Mouse (Mus musculus): ENCODE data around the gene Vmn1r46.
"Not testable (repeated sequence)": the region's sequence is repeated elsewhere in the genome, so short reads cannot be mapped to it uniquely, and the experiment has no call there.

Vmn1r46 gene

DNA sequence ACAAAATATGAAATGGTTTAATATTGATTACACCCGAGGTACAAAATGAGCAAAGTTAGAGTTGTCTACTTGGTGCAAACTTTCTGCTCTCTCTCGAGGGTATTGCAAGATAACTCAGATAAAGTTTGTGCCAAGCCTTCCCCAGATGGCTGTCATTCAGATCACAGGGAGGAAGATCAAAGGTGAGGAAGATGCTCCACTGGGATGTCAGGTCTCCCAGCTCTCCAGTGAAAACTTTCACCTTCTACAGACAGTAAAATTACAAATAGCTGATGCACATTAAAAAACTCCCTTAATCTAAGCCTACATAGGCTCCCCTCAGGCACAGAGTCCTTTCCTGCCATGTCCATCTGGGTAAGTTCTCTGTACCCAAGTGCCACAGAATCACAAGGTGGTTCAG, at the start of gene Vmn1r46:
Gene Vmn1r46 (plus strand): TSS at position 301 of the 400 bp plus-strand sequence.
- in situ Hi-C loops (cut with MboI; ENCODE audit: low pct_unique_long_range_greater_than_20kb in 1 of 2, low sequenced_read_pairs in 2 of 2, unreplicated experiment in 1 of 2): no loop called here

DNA sequence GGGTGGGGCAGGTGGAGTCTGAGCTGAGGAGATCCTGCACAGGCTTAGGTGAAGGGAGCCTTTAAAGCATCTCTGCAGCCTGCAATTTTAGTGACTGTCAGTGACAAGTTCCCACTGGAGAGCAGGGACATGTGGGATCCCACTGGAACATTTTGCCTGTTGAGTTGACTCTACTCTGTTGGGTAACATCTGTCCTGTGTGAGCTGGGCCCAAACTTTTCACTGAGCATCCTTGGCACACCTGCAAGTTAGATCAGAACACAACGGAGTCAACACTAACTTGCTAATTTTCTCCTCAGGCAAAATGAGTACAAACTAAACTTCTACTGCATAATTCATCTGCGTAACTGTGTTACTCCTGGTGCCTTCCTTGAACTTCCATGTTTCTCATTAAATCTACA, 28.6 kb upstream of the Vmn1r46 start, which contains the start of gene Vmn1r45:
Gene Vmn1r45 (minus strand): TSS at position 101 of the 400 bp plus-strand sequence.
- in situ Hi-C loops (cut with MboI; ENCODE audit: low pct_unique_long_range_greater_than_20kb in 1 of 2, low sequenced_read_pairs in 2 of 2, unreplicated experiment in 1 of 2): not testable (repeated sequence)

DNA sequence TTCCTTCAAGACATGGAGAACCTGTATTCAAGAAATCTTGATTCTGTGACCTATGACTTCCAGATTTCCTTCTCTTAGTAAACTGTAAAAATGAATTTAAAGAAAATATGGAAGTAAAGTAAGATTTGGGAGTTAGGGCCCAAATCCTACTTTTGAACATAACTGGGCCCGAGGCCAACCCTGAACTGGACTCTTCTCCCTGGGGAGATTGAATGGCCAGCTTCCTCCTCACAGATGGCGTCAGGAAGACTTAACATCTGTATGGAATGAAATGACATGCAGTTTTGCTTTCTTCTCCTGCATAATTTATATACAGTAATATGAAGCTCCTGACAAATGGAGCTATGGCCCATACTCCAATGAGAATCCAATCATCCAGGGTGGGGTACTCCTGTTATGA, 28.2 kb upstream of the Vmn1r46 start:
- in situ Hi-C loops (cut with MboI; ENCODE audit: low pct_unique_long_range_greater_than_20kb in 1 of 2, low sequenced_read_pairs in 2 of 2, unreplicated experiment in 1 of 2): no loop called here

DNA sequence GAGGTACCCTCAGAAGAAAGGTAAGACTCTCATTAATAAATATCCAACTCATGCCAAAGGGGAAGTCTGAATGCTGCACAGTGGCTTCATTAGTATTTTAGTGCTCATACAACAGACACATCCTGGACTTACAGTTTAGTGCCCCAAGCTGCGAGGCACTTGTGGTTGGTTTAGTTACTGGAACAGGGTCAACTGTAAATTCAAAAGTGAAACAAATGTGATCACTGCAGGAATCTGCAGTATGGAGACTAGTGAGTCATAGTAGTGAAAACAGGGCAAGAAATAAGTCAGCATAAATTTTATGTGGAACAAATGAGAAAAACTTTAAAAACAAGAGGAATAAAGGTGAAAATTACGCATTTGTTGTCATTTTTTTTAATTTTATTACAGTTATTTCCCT, 15.6 kb upstream of the Vmn1r46 start:
- in situ Hi-C loops (cut with MboI; ENCODE audit: low pct_unique_long_range_greater_than_20kb in 1 of 2, low sequenced_read_pairs in 2 of 2, unreplicated experiment in 1 of 2): no loop called here

DNA sequence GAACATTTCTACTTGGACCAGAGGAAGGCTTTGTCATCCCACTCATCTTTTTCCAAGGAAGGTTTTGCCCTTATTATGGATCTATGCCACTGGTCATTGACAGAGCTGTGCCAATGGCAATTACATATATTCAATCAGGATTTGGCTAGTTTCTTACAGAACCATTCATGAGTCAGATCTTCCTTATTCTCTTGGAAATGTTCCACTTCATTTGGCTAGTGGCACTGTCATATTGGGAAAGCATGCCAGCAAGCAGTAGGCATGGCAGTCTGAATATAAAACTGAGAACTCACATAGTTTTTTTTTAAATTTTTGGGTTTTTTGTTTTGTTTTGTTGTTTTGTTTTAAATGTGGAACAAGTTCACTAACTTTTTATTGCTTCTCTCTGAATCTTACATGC, 2.8 kb upstream of the Vmn1r46 start:
- in situ Hi-C loops (cut with MboI; ENCODE audit: low pct_unique_long_range_greater_than_20kb in 1 of 2, low sequenced_read_pairs in 2 of 2, unreplicated experiment in 1 of 2): no loop called here

DNA sequence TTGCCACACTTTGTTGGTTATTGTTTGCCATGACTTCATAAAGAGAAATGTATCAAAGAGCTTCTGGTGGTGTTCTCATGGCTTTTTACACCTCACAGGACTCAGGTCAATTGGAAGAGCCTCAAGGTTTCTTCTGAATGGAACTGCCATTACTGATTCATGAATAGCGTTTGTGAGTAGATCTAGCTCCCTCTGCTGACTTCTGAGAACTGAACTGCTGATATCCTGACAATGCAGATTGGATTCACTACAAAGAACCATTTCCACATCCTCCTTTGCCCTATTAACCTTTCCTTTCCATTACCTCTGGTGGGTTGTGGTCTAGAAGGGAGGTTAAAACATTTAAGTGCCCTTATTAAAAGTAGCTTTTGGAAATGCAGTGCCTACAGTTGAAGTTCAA, 16.9 kb downstream of the Vmn1r46 start:
- in situ Hi-C loops (cut with MboI; ENCODE audit: low pct_unique_long_range_greater_than_20kb in 1 of 2, low sequenced_read_pairs in 2 of 2, unreplicated experiment in 1 of 2): no loop called here

DNA sequence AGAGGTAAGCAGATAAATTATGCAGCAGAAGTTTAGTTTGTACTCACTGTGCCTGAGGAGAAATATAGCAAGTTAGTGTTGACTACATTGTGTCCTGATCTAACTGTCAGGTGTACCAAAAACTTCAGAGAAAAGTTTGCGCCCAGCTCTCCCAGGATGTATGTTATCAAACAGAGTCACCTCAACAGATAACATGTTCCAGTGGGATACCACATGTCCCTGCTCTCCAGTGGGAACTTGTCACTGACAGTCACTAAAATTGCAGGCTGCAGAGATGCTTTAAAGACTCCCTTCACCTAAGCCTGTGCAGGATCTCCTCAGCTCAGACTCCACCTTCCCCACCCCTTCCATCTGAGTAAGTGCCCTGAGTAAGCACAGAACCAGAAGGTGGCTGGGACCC, 46.7 kb downstream of the Vmn1r46 start, which contains the start of gene Vmn1r47:
Gene Vmn1r47 (plus strand): TSS at position 301 of the 400 bp plus-strand sequence.
- in situ Hi-C loops (cut with MboI; ENCODE audit: low pct_unique_long_range_greater_than_20kb in 1 of 2, low sequenced_read_pairs in 2 of 2, unreplicated experiment in 1 of 2): not testable (repeated sequence)
